Mouse (Mus musculus) left cerebral cortex, postnatal 14 days (tissue): Measurements from ENCODE around the gene Prph2. TPM values are rescaled to one million over a fixed set of nuclear protein-coding genes. Genes with fewer than 3 reads are reported as not detected.

Experiments
- DNase-seq, 2 experiments: peaks; one replicate each; pipeline ENCODE4 v3.0.0; 2021 to 2022; ENCODE audit warnings: low spot score in 2 of 2, mixed read lengths in 1 of 2
- intact Hi-C: fragments of 180-260 bp; cut with DNase I; formaldehyde crosslinking; loops from one replicate; pipeline ENCODE4 v1.15.1; 2025
- total RNA-seq, 2 experiments: library from RNA; stranded (reverse); gene quantifications; 2 replicates each; pipeline ENCODE4 v1.2.3; 2021

Prph2 gene
- total RNA-seq, 2 experiments from 2014 or later, result not detected

DNA sequence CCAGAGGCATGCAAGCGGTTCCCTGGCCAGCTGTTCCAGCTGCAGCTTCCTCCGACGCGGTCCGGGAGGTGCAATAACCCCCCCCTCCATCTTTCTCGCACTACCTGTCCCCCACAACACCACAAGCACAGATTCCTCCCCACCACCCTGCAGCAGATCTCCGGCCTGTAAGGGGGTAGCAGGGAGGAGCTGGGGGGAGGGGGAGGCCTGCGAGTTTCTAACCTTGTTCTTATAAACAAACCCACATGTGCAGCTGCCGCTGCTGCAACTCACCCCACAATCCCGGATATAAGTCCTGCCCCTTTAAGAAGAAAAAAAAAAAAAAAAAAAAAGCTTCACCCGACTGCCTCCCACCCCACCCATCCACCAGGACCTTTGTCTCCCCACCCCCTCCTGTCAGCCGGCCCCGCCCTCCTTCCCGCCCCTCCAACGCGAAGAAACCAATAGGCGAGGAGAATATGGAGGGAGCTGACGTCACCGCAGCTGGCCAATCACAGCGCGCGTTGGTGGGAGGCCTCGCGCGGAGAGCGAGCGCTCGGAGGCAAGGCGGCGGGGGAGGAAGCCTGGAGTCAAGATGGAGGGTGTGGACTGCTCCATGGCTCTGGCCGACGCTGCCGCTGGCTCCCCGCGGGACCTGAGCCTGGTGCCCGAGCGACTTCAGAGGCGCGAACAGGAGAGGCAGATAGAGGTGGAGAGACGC lies 20.0 kb upstream of the Prph2 start, which contains the start of gene Tbcc:
Gene Tbcc (plus strand): TSS at position 569 of the 700 bp plus-strand sequence.
- intact Hi-C loops, result loop anchor here (1.0 kb wide), 1 partner anchor 32 kb away; the partner anchor contains the start of gene Bicral
- peak; percentile 98 for DNase-seq

DNA sequence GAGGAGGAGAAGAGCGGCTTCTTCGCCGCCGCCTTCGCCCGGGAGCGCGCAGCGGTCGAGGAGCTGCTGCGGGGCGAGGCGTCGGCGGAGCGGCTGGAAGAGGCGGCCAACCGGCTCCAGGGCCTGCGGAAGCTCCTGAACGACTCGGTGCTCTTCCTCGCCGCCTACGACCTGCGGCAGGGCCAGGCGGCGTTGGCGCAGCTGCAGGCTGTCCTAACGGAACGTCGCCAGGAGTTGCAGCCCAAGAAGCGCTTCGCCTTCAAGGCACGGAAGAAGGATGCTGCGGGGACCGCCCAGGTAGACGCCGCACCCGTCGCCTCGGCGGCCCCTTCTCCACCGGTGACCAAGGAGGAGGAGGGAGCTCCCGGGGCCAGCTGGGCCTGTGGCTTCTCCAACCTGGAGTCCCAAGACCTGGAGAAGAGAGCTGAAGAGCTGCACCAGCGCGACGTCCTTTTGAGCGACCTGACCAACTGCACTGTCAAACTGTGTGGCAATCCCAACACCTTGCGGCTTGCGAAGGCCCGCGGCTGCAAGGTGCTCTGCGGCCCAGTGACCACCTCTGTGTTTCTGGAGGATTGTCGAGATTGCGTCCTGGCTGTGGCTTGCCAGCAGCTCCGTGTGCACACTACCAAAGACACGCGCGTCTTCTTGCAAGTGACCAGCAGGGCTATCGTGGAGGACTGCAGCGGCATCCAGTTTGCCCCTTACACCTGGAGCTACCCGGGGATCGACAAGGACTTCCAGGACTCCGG lies 19.2 kb upstream of the Prph2 start:
- DNase-seq, result peak; percentile 41 to 53
- intact Hi-C loops, result loop anchor here (1.0 kb wide), 1 partner anchor 33 kb away; the partner anchor contains the start of gene Bicral

DNA sequence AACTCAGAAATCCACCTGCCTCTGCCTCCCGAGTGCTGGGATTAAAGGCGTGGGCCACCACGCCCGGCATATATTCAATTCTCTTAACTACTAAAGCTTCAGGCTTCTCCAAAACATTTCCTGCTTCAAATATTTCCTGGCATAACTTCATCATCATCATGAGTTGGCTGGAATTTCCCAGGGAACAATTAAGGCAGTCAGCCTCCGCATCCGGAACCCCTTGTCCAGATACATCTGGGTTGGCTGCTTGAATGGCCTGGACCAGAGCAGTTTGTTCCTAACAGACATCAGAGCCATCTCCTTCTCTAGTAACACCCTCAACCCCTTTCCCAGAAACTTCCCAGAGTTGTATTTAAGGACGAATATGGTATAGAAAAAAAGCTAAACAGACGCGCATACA lies 14.8 kb upstream of the Prph2 start:
- no peak for DNase-seq
- intact Hi-C loops, result no loop called here

DNA sequence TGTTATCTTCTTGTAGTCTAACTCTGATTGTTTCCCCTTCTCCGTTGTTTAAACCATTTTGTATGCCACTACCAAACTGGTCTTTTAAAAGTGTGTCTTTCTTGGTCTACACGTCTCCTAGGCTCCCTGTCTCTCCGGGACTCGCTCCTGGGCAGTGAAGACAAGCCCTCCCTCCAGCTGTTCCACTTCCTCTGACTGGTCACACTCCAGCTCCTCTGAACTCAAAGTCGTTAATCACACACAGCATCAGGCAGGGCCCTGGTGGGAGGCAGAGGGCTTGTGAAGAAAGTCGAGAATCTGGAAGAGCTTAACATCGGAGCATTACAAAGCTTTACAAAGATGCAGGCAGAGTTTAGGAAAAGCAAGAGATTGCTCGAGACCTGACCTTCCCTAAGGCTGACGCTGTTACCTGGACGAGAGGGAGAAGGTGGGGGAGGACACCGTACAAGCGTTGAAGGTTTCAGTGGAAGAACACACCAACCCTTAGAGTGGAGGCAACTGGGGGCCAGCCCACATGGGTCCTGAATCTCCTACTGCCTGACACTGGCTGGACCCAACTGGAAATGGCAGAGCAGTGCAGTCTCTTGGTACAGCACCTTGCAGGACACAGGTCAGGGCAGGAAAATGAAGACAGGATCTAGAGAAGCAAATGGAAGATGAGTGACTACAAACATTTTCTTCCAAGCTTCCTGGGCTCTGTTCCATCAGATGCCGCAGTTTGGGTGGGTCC lies 12.9 kb upstream of the Prph2 start:
- DNase-seq, result no peak
- intact Hi-C loops, result no loop called here

DNA sequence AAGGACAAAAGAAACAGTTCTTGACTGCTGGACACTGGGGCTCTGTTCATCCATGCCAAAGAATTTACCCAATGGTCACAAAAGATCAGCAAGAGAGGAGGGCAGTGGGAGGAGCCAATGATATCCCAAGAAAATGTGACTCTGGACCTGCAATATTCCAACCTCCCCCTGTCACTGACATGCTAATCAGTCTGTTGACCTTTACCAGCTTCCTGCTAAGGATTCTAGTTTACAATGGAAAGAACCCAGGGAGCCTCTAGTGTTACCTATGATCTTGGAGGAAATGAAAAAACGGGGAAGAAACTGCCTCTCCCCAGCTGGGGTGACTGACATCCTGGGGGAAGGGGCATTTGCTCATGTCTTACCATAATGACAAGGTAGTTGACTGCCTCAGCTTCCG lies 9.3 kb upstream of the Prph2 start:
- no peak for DNase-seq
- intact Hi-C loops, result no loop called here

DNA sequence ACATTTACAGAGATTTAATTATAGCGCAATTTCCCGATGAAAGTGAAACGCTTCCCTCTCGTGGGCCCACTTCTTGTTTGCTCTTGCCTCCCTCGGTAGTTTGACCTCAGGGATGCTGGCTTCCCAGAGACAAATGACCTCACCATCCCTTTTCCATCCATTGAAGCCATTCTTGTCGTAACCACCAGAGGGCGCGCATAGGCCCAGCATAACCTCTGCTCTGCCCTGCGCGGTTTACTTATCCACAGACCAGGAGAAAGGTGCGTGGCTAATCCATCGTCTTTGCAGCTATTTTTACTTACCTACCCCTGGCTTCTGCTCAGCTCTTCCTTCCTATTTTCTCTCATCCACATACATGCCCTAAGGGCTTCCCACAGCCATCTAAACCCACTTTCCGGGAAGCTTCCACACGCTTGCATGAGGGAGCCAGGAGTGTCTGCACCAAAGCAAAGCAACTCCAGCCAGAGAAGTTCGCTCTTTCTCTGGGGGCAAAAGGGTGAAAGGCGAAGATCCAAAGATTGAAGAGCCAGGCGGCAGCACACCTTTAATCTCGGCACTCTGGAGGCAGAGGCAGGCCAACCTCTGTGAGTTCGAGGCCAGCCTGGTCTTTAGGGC lies 6.3 kb upstream of the Prph2 start:
- intact Hi-C loops, result no loop called here
- peak; percentile 63 to 78 for DNase-seq

DNA sequence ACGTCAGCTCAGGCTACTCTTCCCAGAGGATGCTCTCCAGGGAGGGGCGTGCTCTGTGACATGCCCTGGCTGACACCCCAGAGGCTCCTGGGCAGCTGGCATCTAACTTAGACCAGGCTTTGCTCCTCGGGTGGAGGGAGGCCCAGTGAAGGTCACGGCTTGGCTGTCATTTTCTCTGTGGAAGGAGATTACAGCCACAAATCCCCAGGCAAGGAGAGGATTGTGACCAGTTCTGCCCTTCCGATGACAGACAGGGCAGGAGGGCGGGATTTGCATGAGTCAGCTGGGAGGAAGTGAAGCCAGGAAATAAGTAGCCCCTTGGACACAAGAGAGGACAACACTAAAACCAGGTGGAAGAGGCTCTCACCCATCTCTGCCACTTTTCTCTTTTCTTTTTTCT lies 2.1 kb downstream of the Prph2 start:
- no peak for DNase-seq
- intact Hi-C loops, result no loop called here

DNA sequence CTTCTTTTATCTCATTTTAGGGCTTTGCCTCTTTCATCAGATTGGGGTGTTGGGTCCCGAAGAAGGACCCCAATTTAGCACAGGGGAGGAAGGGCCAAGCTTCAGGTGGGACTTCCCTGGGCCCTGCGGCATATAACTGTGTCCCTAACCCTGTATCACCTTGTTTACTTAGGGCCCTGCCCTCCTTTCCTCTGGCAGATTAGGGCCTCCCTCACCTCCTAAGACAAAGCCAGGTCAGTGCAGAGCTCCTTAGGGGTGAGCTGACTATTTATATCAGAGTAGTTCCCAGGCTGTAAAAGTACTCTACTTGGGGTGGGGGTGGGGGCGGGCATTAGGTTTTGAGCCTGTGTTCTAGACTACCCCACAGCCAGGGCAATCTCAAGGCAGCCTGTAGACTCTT lies 4.9 kb downstream of the Prph2 start:
- intact Hi-C loops, result no loop called here
- no peak for DNase-seq

DNA sequence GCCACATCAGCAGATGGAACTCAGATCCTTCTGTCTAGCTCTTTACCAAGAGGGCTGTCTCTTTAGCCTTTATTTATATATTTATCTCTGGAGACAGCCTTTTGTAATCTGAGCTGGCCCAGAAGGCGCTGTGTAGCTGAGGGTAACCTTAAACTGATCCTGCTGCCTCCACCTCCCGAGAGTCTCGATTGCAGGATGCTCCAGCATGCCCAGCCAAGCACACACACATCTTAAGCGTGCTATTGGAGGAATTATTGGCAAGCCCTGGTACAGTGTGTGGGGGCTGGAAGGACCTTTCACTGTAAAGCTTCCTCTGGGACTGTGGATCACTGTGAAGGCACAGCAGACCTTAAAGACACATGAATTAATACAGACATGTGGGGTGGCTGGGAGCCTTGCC lies 8.7 kb downstream of the Prph2 start:
- intact Hi-C loops, result no loop called here
- DNase-seq, result no peak

DNA sequence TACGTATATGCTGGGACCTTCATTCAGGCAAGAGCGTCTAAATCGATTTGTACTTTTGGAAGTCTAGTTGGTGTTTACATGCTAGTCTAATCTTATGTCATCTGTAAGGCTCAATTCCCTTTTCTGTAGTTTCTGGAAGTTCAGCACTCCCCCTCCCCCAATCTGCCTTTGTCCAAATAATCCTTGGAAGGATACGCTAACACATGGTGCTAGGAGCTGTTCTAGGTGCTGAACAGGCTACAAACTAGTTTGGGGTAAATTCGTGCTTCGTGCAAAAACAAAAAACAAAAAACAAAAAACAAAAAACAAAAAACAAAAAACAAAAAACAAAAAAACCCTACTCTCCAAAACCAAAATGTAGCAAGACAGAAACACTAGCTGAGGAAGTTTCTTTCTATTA lies 10.6 kb downstream of the Prph2 start:
- intact Hi-C loops, result no loop called here

DNA sequence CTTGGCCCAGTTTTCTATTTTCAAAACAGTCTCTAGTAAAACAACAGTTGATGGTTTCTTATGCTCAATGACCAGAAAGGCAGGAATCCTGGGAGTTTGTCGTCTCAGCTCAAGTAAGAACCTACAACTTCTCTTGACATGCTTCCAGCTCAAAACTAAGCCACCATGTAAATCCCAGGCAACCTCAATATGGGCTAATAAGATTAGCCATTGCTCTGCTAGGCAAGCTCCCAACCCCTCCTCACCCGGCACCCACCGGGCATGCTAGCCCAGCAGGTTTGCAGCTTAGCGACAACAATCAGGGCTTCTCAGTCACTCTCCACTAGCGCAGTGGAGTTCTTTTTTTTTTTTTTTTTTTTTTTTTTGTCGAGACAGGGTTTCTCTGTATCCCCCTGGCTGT lies 15.9 kb downstream of the Prph2 start:
- no peak for DNase-seq
- intact Hi-C loops, result no loop called here

More for the DNA sequence above, 10.6 kb downstream of the Prph2 start:
- DNase-seq, result no peak

DNA sequence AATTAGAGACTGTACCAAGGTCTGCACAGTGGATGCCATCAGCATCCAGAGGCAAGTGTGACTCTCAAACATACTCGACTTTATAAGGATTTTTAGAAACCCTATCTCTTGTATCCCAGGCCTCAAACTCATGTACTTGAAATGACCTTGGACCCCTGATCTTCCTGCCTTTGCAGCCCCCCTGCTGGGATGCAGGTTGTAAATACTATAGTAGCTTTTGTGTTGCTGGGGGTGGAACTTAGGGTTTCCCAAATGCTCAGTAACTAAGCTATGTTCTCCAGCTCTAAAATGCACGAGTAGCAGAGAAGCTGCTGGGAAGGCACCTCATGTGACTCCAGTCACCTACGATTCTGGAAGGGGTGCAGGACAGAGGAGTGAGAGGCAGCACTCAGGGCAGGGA lies 16.7 kb downstream of the Prph2 start:
- intact Hi-C loops, result no loop called here
- no peak for DNase-seq

DNA sequence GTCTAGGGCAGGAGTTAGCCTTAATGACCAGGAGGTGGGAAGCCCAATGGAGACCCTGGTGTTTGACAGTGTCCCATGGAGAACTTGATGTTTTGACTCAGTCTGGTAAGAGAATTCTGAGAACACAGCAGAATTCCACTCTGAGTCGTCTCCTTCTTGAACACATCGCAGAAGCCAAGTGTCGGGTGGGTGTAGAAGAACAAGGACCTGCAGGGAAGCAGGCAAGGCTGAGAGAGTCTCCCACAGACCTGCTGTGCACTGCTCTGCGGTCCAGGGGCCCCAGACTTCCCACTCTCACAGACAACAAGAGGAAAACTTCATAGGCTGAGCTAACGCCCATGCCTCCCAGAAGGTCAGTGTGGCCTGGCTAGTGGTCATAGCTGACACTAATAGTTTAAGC lies 17.5 kb downstream of the Prph2 start:
- no peak for DNase-seq

DNA sequence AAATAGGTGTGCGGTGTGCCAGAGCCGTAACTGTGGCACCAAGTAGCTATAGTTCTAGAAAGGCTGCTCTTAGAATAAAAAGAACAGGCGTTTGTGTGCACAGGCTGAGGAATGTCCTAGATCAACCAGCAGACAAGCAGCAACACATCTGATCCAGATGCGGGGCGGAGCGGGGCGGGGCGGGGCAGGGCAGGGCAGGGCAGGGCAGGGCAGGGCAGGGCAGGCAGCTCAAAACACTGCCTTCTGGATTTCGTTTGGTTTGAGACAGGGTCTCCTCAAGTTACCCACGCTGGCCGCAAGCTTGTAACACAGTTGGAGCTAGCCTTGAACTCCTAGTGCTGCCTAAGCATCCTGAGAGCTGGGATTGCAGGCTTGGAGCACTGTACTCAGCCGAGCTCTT lies 19.0 kb downstream of the Prph2 start:
- DNase-seq, result no peak
- intact Hi-C loops, result no loop called here

More for the DNA sequence above, 17.5 kb downstream of the Prph2 start:
- intact Hi-C loops, result no loop called here

DNA sequence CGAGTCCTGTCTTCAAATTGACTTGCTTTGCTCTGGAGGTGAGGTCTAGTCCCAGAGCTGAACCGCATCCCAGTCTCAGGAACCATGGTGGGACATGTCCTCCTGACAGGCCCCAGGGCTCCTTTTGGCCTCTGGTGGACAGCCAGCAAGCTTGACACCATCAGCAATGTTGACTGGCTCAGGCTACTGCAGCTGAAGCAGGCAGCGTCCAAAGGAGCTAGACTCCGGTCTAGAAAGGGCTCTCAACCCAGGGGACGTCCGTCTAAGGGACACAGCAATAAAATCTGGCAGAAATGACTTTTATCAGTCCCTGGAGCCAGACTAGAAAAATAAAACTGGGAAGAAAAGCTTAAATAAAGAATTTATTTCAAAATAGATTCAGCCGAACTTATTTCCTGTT lies 19.6 kb downstream of the Prph2 start:
- intact Hi-C loops, result no loop called here

DNA sequence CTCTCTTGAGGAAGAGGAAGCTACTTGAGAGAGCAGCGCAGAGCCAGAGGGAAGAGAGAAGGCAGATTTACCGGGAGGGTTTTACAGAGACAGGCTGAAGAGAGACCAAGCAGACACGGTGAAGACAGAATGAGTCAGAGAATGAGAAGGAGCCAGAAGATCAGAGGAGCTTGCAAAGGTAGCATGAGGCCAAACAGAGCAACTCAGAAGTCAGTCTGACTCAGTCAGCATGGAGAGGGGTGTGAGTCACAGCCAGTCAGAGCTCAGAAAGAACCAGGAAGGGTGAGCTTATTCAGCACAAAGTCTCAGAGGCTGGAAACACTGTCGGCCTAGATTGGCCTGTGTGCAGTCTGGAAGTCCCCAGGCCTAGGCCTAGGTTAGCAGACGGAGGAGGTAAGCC lies 22.7 kb downstream of the Prph2 start:
- intact Hi-C loops, result no loop called here
- DNase-seq, result no peak

More for the DNA sequence above, 19.6 kb downstream of the Prph2 start:
- DNase-seq, result no peak

DNA sequence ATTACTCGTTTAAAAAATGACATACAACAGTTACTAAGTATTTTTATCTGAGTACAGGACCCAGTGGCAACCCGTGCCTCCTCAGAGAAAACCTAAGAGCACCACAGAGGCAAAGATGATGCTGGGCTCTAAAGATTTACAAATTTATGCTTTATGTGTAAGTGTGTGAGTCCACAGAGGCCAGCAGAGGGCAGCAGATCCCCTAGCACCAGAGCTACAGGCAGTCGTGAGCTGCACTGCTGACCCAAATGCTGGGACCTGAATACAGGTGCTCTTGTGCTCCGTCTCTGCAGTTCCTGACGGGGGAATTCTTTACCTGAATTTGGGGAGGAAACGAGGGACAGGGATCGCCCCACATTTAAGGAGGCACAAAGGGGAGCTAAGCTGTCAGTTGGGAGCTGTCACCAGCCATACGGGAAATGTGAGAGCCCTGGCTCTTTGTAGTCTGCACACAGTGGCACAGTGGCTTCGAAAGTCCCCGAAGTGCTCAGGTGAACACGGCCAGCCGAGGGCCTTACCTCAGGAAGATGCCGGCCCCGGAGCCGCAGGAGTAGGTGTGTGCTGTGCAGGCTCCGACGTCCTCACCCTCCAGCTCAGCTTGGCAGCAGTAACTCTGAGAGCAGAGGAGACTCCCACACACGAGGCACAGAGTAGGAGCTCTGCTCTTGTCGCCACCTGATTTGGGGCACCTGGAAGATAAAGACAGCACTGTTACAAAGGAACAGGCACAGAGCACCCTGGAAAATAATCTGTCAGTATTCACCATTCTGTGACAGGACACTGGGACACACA lies 23.5 kb downstream of the Prph2 start:
- peak; percentile 66 to 74 for DNase-seq
- intact Hi-C loops, result no loop called here

DNA sequence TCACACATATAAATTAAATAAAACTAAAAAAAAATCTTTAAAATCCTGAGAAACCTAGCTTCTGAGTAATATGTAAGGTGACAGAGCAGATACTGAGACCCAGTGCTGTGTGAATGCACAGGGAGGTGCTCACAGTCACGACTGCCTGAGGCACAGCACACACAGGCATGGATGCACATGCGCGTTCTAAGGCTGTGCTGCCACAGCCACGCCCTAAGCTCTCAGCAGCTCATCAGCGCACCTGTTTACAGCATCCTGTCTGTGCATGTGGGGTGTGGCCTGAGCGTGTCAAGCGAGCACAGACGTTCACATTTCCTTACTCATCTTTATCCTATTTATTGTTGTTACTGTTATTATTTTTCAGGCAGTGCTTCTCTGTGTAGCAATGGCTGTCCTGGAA lies 30.2 kb downstream of the Prph2 start:
- no peak for DNase-seq
- intact Hi-C loops, result no loop called here

DNA sequence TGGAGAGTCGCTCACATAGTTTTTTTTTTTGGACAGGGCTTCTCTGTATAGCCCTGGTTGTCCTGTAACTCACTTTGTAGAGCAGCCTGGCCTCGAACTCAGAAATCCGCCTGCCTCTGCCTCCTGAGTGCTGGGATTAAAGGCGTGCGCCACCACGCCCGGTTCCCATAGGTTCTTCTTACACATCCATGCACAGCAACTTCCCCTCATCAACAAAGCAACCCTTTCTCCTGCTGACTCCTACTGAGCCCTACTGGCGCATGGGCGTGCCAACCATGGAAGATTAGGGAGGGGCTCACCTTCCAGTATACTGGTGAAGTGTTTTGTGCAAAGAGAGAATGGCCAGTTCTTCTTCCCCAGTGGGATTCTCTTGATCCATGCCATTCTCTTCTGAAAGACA lies 32.2 kb downstream of the Prph2 start:
- intact Hi-C loops, result no loop called here
- DNase-seq, result no peak
